Mouse (Mus musculus): Measurements from ENCODE around the gene Dennd4b.

- TF ChIP-seq EP300 (IDR thresholded peaks at IDR 0.05; ENCODE audit: insufficient read depth, low read depth, low read length) (no peak), CTCF (IDR thresholded peaks at IDR 0.05) (no peak), POLR2A (IDR thresholded peaks at IDR 0.05; ENCODE audit: insufficient read depth, low read depth, low read length) (peak; percentile 24; the same call in 1 of the 2 replicates)
Measured at GRCm38 (mm10) chr3:90265932-90266741, 1.2 kb downstream of the Dennd4b start.
